ENCODE assay signal across 21 mouse cellular contexts in the genomic region with DNA sequence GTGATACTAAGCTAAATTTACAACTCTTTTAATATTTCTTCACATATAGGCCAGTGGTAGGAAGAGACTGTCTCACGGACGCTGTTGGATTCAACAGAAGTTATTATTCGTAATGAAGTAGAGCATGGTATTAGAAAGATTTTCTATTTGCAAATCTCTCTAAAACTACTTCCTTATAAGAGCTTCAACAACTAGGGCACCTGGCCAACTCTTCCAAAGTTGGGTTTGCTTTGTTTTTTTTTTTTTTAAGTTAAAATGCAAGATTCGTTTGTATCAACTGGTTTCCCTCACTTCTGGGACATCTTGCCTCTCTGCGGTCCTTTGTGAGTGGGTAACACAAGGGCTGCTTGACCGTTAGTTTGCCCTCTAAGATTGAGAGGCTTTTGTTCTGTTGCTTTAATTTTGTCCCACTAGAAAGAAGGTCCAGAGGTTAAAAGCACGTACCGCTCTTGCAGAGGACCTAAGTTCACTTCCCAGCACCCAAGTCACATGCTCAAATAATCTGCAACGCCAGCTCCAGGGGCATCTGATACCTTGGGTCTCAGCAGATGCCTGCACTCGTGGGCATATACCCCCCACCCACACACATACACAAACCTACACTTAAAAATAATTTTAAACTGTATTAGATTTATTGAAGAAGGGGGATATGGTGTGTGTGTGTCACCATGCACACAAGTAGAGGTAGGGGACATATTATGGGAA.
DNase-seq lines count a peak whose midpoint lies in the region; ATAC-seq and TF ChIP-seq lines count a peak whose summit lies in the region.
"Had no signal": no experiment of that assay in that cellular context is flagged by ENCODE, and none has a peak within 500 bp of the region (broad histone marks: within the 10 kb centered on the region; RNA-seq: fewer than 3 reads in every experiment).

No protein-coding gene starts in this region.

- WGBS in heart, embryonic 12.5 days = 80% methylated on average over 10 of the region's 10 CpGs
- WGBS in lung, embryonic 14.5 days = 61% methylated on average over 10 of the region's 10 CpGs
- WGBS in stomach, embryonic 16.5 days = 66% methylated on average over 10 of the region's 10 CpGs
- 60% methylated on average over 10 of the region's 10 CpGs for WGBS in stomach, postnatal 0 days

- no peak overlapping the region for H3K4me2 ChIP-seq in heart, embryonic 12.5 days
- H3K4me2 ChIP-seq in lung, embryonic 14.5 days = no peak overlapping the region
- H3K4me2 ChIP-seq in stomach, embryonic 16.5 days (ENCODE audit: low read depth, low read length) = no peak overlapping the region
- no peak overlapping the region for H3K4me2 ChIP-seq in stomach, postnatal 0 days (replicated peaks; ENCODE audit: low read depth)
- H3K4me2 ChIP-seq: forebrain, embryonic 13.5 days; hindbrain, embryonic 12.5 days; limb, embryonic 12.5 days; liver, embryonic 11.5 days had no signal

- TF ChIP-seq CTCF in lung, embryonic 14.5 days (IDR thresholded peaks at IDR 0.05; ENCODE audit: low read depth) = no peak
- TF ChIP-seq CTCF in stomach, postnatal 0 days (IDR thresholded peaks at IDR 0.05; ENCODE audit: low read depth) = no peak

- no peaks in the 10 kb centered on the region for H3K27me3 ChIP-seq in heart, embryonic 12.5 days (replicated peaks)
- no peaks in the 10 kb centered on the region for H3K27me3 ChIP-seq in lung, embryonic 14.5 days (ENCODE audit: insufficient read depth, low read length)
- H3K27me3 ChIP-seq in stomach, embryonic 16.5 days (ENCODE audit: control insufficient read depth, insufficient read depth, low read length) = no peaks in the 10 kb centered on the region
- H3K27me3 ChIP-seq in stomach, postnatal 0 days (ENCODE audit: control insufficient read depth, insufficient read depth, low read length) = no peaks in the 10 kb centered on the region
- H3K27me3 ChIP-seq: forebrain, embryonic 13.5 days; hindbrain, embryonic 12.5 days; limb, embryonic 12.5 days had no signal

- H3K36me3 ChIP-seq in heart, embryonic 12.5 days = peaks cover 14% of the 10 kb centered on the region
- peaks cover 10% of the 10 kb centered on the region; the same call in 1 of the 2 replicates for H3K36me3 ChIP-seq in lung, embryonic 14.5 days (ENCODE audit: insufficient read depth)
- peaks cover 2% of the 10 kb centered on the region; the same call in 1 of the 2 replicates for H3K36me3 ChIP-seq in stomach, embryonic 16.5 days (ENCODE audit: control insufficient read depth, insufficient read depth, low read length)
- H3K36me3 ChIP-seq in stomach, postnatal 0 days (ENCODE audit: control insufficient read depth, insufficient read depth, low read length) = no peaks in the 10 kb centered on the region
- H3K36me3 ChIP-seq: hindbrain, embryonic 12.5 days had no signal

- TF ChIP-seq EP300 in stomach, postnatal 0 days (optimal IDR thresholded peaks at IDR 0.05) = no peak

- no peak overlapping the region for H3K27ac ChIP-seq in heart, embryonic 12.5 days (ENCODE audit: poor library complexity, severe bottlenecking)
- H3K27ac ChIP-seq in lung, embryonic 14.5 days (ENCODE audit: low read depth) = no peak overlapping the region
- H3K27ac ChIP-seq in stomach, embryonic 16.5 days (ENCODE audit: low read length) = peak overlapping the region; percentile 19; the same call in 1 of the 2 replicates
- H3K27ac ChIP-seq in stomach, postnatal 0 days (replicated peaks) = no peak overlapping the region
- H3K27ac ChIP-seq: forebrain, embryonic 13.5 days; hindbrain, embryonic 12.5 days; kidney, postnatal 0 days; limb, embryonic 12.5 days had no signal

- H3K9me3 ChIP-seq in heart, embryonic 12.5 days (replicated peaks) = no peaks in the 10 kb centered on the region
- no peaks in the 10 kb centered on the region for H3K9me3 ChIP-seq in lung, embryonic 14.5 days (ENCODE audit: low read depth, low read length)
- H3K9me3 ChIP-seq in stomach, embryonic 16.5 days (replicated peaks; ENCODE audit: control insufficient read depth, low read length) = no peaks in the 10 kb centered on the region
- no peaks in the 10 kb centered on the region for H3K9me3 ChIP-seq in stomach, postnatal 0 days (ENCODE audit: control insufficient read depth, low read length)
- H3K9me3 ChIP-seq: forebrain, embryonic 13.5 days; hindbrain, embryonic 12.5 days; limb, embryonic 12.5 days had no signal

- no peak overlapping the region for H3K9ac ChIP-seq in heart, embryonic 12.5 days
- H3K9ac ChIP-seq in lung, embryonic 14.5 days = no peak overlapping the region
- no peak overlapping the region for H3K9ac ChIP-seq in stomach, embryonic 16.5 days (ENCODE audit: low read length)
- H3K9ac ChIP-seq in stomach, postnatal 0 days (ENCODE audit: low read length) = no peak overlapping the region
- H3K9ac ChIP-seq: forebrain, embryonic 13.5 days; hindbrain, embryonic 12.5 days; limb, embryonic 12.5 days; liver, postnatal 0 days had no signal

- no peak overlapping the region for H3K4me3 ChIP-seq in heart, embryonic 12.5 days
- no peak overlapping the region for H3K4me3 ChIP-seq in lung, embryonic 14.5 days (ENCODE audit: low read depth, low read length)
- no peak overlapping the region for H3K4me3 ChIP-seq in stomach, embryonic 16.5 days (replicated peaks; ENCODE audit: low read length)
- H3K4me3 ChIP-seq in stomach, postnatal 0 days (ENCODE audit: low read depth, low read length) = no peak overlapping the region
- H3K4me3 ChIP-seq: forebrain, embryonic 13.5 days; hindbrain, embryonic 12.5 days; limb, embryonic 12.5 days; myocyte had no signal

- peaks cover 13% of the 10 kb centered on the region for H3K4me1 ChIP-seq in heart, embryonic 12.5 days (replicated peaks)
- H3K4me1 ChIP-seq in lung, embryonic 14.5 days (ENCODE audit: insufficient read depth) = peaks cover 4% of the 10 kb centered on the region; the same call in 1 of the 2 replicates
- peaks cover 11% of the 10 kb centered on the region; the same call in 1 of the 2 replicates for H3K4me1 ChIP-seq in stomach, embryonic 16.5 days (ENCODE audit: control insufficient read depth, insufficient read depth, low read length)
- no peaks in the 10 kb centered on the region; the same call in 1 of the 2 replicates for H3K4me1 ChIP-seq in stomach, postnatal 0 days (replicated peaks; ENCODE audit: control insufficient read depth, insufficient read depth)
- H3K4me1 ChIP-seq: forebrain, embryonic 13.5 days; hindbrain, embryonic 12.5 days had no signal

- DNase-seq in heart, adult 11 months = peak; percentile 78
- DNase-seq in lung, embryonic 14.5 days = peak; percentile 50
- DNase-seq in lung, adult 18-20 months = no peak
- DNase-seq in stomach, postnatal 0 days (ENCODE audit: low spot score) = no peak
- DNase-seq in testis, postnatal 14 days (ENCODE audit: low spot score) = no peak
- DNase-seq: adrenal gland, postnatal 36 days; cerebellum, adult 9-10 months; liver, postnatal 0 days; right cerebral cortex, adult 18-20 months; right cerebral cortex, postnatal 4 days; thymus, adult 2 months; thymus, postnatal 4 days had no signal

- no peak for ATAC-seq in heart, embryonic 12.5 days (ENCODE audit: insufficient number of reproducible peaks, low FRiP score)
- no peak for ATAC-seq in lung, embryonic 14.5 days (ENCODE audit: insufficient read depth)
- no peak for ATAC-seq in stomach, embryonic 16.5 days (ENCODE audit: insufficient read depth, low FRiP score)
- no peak for ATAC-seq in stomach, postnatal 0 days (ENCODE audit: low FRiP score, low TSS enrichment)
- ATAC-seq: forebrain, embryonic 13.5 days; liver, postnatal 0 days; midbrain, embryonic 16.5 days had no signal

Comparison
In these comparisons a context has a peak if more than half of its experiments do, and no peak if none do; other contexts are left out.
1. DNase-seq: peak in heart, adult 11 months (single experiment) and lung, embryonic 14.5 days (single experiment); none in lung, adult 18-20 months (0 of 2), stomach, postnatal 0 days (single experiment) and testis, postnatal 14 days (single experiment).